Mouse (Mus musculus) forebrain, embryonic 12.5 days (tissue): ENCODE data around the gene Pum1. TPM values are rescaled to one million over a fixed set of nuclear protein-coding genes. Genes with fewer than 3 reads are reported as not detected.
A peak's percentile ranks its signal among the peaks of the same experiment; 100 is the strongest.

Experiments used
- ATAC-seq: fragments of 200-750 bp; cut with Nextera tagmentation; 2 replicates; pipeline ENCODE4 v1.8.0; 2017; ENCODE audit warnings: moderate TSS enrichment; ENCODE audit not compliant: low FRiP score
- H3K27ac ChIP-seq: fragments of 300-500 bp; sonication (generic); 2 replicates; pipeline ENCODE4 v1.5.1; 2016; ENCODE audit warnings: mild to moderate bottlenecking
- H3K27me3 ChIP-seq: fragments of 300-500 bp; sonication (generic); 2 replicates; pipeline ENCODE4 v1.6.1; 2016; ENCODE audit warnings: mild to moderate bottlenecking
- H3K36me3 ChIP-seq: fragments of 300-500 bp; sonication (generic); replicated peaks from 2 replicates; pipeline ENCODE4 v1.6.1; 2016; ENCODE audit warnings: mild to moderate bottlenecking
- H3K4me1 ChIP-seq: fragments of 300-500 bp; sonication (generic); 2 replicates; pipeline ENCODE4 v1.6.1; 2016
- H3K4me2 ChIP-seq: fragments of 300-500 bp; sonication (generic); 2 replicates; pipeline ENCODE4 v1.6.1; 2016; ENCODE audit warnings: mild to moderate bottlenecking, moderate library complexity
- H3K4me3 ChIP-seq: fragments of 300-500 bp; sonication (generic); replicated peaks from 2 replicates; pipeline ENCODE4 v1.5.1; 2016; ENCODE audit warnings: mild to moderate bottlenecking
- H3K9ac ChIP-seq: fragments of 300-500 bp; sonication (generic); 2 replicates; pipeline ENCODE4 v1.6.1; 2016; ENCODE audit warnings: mild to moderate bottlenecking
- H3K9me3 ChIP-seq: fragments of 300-500 bp; sonication (generic); 2 replicates; pipeline ENCODE4 v1.6.1; 2016
- WGBS: fragments of 180-500 bp; shearing (Covaris S2); methylation state at CpG from one replicate; pipeline ENCODE4 v1.1.7; 2016; 5-methylcytosine and 5-hydroxymethylcytosine counted together
- polyA plus RNA-seq: library from polyadenylated mRNA; unstranded; fragments of >200 nt; fragmentation: Nextera tagmentation; extraction: Ambion mirVana; gene quantifications from 2 replicates; pipeline ENCODE4 v1.2.1, GENCODE M21; 2016

Gene Pum1
- polyA plus RNA-seq, 1 experiment from 2014 or later = 134 TPM

DNA sequence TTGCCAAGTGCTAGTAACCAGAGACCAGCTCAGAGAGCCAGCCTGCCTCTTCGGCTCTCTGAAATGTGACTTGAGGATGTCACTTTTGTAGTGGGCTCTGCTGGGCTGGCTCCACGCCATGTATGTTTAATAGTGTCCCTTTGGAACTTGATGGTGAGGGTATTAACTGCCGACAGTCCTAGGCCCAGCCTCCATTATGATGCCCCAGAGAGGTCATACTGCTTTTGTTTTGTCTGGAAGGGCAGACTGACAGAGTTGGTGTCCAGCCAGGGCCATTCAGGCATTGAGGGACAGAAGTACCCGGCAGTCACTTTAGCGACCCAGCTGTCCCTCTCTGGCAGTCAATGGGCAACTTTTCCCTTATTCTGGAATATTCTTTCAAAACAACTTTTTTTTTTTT is 146.7 kb downstream of the Pum1 start:
- Histone ChIP-seq H3K4me1 (peaks cover 68% of the 10 kb centered on the region), H3K36me3 (no peaks in the 10 kb centered on the region), H3K9ac (0 out of 2 replicates have a peak overlapping the region, but pooled peaks have one; percentile 4), H3K4me2 (no peak overlapping the region), H3K27me3 (peaks cover 14% of the 10 kb centered on the region; the same call in 1 of the 2 replicates), H3K4me3 (no peak overlapping the region), H3K27ac (no peak overlapping the region), H3K9me3 (no peaks in the 10 kb centered on the region)
- 54% methylated on average over 5 of the region's 5 CpGs for WGBS
- ATAC-seq = no peak

DNA sequence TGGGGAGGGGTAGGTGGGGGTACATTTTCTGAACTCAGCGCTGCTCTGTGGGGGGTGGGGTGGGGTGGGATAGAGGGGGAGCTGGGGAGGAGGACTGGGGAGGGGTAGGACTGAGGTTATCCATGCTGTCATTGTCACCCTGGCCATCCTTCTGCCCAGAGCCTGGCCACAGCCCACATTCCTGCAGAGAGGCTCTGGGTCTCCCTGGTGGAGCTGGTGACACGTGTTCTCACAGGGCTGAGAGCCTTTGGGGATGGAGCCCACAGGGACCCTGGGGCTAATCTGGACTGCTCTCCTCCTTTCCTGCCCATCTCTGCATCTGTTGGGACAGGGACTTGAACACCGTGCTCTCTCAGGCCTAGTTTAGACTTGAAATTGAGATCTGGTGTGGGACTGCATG is 147.7 kb downstream of the Pum1 start:
- Histone ChIP-seq H3K9me3 (no peaks in the 10 kb centered on the region), H3K36me3 (no peaks in the 10 kb centered on the region), H3K4me3 (no peak overlapping the region), H3K4me1 (peaks cover 67% of the 10 kb centered on the region), H3K27me3 (peaks cover 14% of the 10 kb centered on the region; the same call in 1 of the 2 replicates), H3K27ac (no peak overlapping the region), H3K4me2 (no peak overlapping the region), H3K9ac (no peak overlapping the region)
- no peak for ATAC-seq
- 37% methylated on average over 3 of the region's 3 CpGs for WGBS

DNA sequence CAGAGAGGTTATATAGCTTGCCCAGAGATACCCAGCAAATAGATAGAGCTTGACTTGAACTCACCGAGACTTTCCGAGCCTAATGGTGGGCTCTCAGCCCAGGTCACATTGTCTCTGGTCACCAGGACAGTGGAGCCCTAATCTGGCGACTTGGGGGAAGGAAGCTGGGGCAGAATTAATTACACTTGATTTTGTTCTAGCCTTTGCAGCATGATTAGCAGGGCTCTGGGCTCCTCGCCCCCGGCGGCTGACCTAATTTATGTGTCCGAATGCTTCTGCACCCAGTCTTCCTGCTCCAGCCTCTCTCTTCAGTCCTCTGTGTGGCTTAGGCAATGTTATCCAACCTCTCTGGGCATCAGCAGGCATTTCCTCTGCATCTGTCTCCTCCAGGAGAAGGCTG is 148.3 kb downstream of the Pum1 start:
- H3K4me2 ChIP-seq = no peak overlapping the region
- no peak overlapping the region for H3K9ac ChIP-seq
- 39% methylated on average over 7 of the region's 7 CpGs for WGBS
- peak overlapping the region; percentile 31; the same call in 1 of the 2 replicates for H3K27ac ChIP-seq
- H3K4me3 ChIP-seq = no peak overlapping the region
- H3K9me3 ChIP-seq = no peaks in the 10 kb centered on the region
- no peaks in the 10 kb centered on the region for H3K36me3 ChIP-seq
- peaks cover 65% of the 10 kb centered on the region for H3K4me1 ChIP-seq
- ATAC-seq = no peak
- peaks cover 14% of the 10 kb centered on the region; the same call in 1 of the 2 replicates for H3K27me3 ChIP-seq

DNA sequence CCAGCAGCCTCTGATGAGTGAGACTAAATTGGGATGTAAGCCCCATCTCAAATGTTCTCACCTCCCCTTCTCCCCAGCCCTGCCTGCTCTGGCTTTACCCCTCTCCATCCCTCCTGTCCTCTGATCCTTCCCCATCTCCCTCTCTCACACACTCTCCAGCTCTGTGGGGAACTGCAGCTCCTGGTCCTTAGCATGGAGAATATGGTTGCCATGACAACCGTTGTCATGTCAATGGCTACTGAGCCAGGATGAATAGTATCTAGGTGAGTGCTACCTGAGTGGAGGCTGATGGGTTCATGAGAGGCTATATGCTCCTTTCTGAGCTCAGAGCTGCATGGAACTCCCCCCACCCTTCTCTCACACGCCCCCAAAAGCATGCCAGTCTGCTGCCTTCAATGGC is 150.8 kb downstream of the Pum1 start:
- H3K4me3 ChIP-seq = no peak overlapping the region
- ATAC-seq = peak; percentile 84
- H3K4me1 ChIP-seq = peaks cover 65% of the 10 kb centered on the region
- WGBS = 57% methylated on average over 2 of the region's 2 CpGs
- H3K27ac ChIP-seq = peak overlapping the region; percentile 81
- no peaks in the 10 kb centered on the region; the same call in 1 of the 2 replicates for H3K36me3 ChIP-seq
- peaks cover 20% of the 10 kb centered on the region; the same call in 1 of the 2 replicates for H3K27me3 ChIP-seq
- H3K9ac ChIP-seq = no peak overlapping the region
- peak overlapping the region; percentile 34 for H3K4me2 ChIP-seq
- H3K9me3 ChIP-seq = no peaks in the 10 kb centered on the region

DNA sequence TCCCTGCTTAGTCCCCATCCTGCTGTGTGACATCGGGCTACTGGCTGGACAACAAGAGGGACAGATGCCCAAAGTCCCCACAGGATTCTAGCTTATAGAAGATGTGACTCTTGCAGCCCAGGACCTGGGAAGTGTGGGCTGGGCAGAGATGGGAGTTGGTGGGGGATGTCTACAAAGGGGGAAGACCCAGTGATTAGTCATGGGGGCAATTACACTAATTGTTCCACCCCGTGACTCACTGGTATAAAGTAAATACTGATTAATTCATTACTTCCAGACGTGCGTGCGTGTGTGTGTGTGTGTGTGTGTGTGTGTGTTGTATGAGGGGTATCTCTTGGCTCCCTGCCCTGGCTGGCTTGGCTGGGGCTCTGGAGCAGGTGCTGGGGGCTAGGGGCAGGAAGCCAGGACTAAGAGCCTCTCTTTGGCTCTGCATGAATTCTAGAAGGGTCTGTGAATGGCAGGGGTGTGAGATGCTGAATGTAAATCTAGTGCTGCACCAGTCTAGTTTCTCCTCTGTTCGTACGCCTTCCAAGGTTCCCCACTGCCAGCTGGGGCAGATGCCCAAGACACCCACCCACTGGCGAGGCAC is 151.7 kb downstream of the Pum1 start:
- peaks cover 57% of the 10 kb centered on the region for H3K4me1 ChIP-seq
- H3K4me3 ChIP-seq = no peak overlapping the region
- peak overlapping the region; percentile 70 for H3K27ac ChIP-seq
- peaks cover 20% of the 10 kb centered on the region; the same call in 1 of the 2 replicates for H3K27me3 ChIP-seq
- H3K4me2 ChIP-seq = no peak overlapping the region
- peak; percentile 20; the same call in 1 of the 2 replicates for ATAC-seq
- no peaks in the 10 kb centered on the region; the same call in 1 of the 2 replicates for H3K36me3 ChIP-seq
- no peak overlapping the region for H3K9ac ChIP-seq
- 56% methylated on average over 8 of the region's 8 CpGs for WGBS
- H3K9me3 ChIP-seq = no peaks in the 10 kb centered on the region

DNA sequence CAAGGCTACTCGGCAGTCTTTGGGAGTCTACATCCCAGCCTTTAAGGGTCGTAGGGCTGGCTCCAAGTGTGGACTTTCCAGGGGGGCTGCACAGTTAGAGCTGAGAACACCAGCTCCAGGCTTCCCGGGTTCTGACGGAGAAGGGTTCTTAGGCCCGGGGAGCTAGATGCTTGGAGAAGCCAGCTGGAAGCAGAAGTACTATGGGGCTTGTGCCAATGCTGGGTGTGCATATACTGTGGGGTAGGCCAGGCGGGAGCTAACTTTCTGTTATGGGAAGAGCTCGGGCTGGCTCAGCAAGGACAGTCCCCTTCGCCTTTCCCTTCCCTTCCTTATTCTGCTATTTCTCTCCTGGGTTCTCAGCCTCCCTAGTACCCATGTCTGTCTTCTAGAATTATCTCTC is 152.7 kb downstream of the Pum1 start:
- no peak for ATAC-seq
- Histone ChIP-seq H3K27ac (no peak overlapping the region), H3K4me1 (peaks cover 49% of the 10 kb centered on the region)

DNA sequence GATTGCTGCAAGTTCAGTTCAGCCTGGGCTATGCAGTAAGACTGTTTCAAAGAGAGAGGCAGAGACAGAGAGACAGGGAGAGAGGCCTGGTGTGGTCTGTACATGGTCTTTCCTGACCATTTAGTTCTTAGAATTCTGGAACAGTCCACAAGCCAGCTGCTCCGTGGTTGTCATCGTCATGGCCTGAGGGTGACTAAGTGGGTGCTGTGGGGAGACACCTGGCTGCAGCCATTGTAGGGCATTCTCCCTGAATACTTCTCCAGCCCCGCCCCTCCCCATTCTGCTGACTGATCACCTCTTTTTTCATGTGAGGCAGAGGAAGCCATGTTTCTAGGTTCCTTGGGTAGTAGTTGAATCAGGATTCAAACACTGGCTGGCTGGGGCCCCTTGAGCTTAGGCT is 156.7 kb downstream of the Pum1 start:
- no peak overlapping the region for H3K4me2 ChIP-seq
- peaks cover 28% of the 10 kb centered on the region for H3K36me3 ChIP-seq
- no peak overlapping the region for H3K4me3 ChIP-seq
- peaks cover 6% of the 10 kb centered on the region; the same call in 1 of the 2 replicates for H3K27me3 ChIP-seq
- H3K4me1 ChIP-seq = peaks cover 11% of the 10 kb centered on the region
- no peak overlapping the region for H3K9ac ChIP-seq
- 87% methylated on average over 3 of the region's 3 CpGs for WGBS
- no peak for ATAC-seq
- no peak overlapping the region for H3K27ac ChIP-seq
- H3K9me3 ChIP-seq = no peaks in the 10 kb centered on the region

More for the DNA sequence above, 152.7 kb downstream of the Pum1 start:
- H3K27me3 ChIP-seq = peaks cover 18% of the 10 kb centered on the region; the same call in 1 of the 2 replicates
- H3K9me3 ChIP-seq = no peaks in the 10 kb centered on the region
- no peak overlapping the region for H3K4me3 ChIP-seq
- no peak overlapping the region for H3K9ac ChIP-seq
- 87% methylated on average over 8 of the region's 8 CpGs for WGBS
- H3K4me2 ChIP-seq = no peak overlapping the region
- H3K36me3 ChIP-seq = no peaks in the 10 kb centered on the region; the same call in 1 of the 2 replicates

DNA sequence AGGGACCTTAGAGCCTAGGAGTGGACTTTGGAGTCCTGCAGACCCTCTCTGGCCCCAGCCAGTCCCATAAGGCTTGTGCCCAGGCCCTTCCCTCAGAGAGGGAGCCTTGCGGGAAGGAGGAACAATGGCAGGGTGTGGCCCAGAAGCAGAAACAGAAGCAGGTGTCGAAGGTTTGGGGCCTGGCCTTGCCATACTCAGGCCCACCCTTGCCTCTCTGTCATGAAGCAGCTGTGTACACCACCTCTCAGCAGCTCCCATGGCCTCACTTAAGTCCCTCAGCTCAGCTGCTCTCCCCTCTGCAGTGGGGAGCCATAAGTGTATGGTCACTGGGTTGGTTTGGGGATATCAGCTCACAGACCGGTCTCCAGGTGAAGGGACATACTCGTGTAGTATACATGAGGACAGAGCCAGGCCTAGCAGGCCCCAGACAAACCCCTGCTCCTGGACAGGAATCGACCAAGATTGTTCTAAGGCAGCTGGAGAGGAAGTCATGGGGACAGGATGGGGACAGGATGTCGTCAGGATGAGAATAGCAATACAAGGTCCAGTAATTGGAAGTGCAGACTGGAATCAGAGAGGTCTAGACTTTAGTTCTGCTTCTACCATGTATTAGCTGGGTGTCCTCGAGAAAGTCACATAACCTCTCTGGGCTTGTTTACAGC is 157.6 kb downstream of the Pum1 start:
- Histone ChIP-seq H3K4me2 (no peak overlapping the region), H3K4me3 (no peak overlapping the region), H3K4me1 (0 out of 2 replicates have a peak, but pooled peaks cover 2% of the 10 kb centered on the region), H3K36me3 (peaks cover 28% of the 10 kb centered on the region), H3K27ac (no peak overlapping the region), H3K27me3 (peaks cover 6% of the 10 kb centered on the region; the same call in 1 of the 2 replicates), H3K9ac (no peak overlapping the region), H3K9me3 (no peaks in the 10 kb centered on the region)
- WGBS = 85% methylated on average over 7 of the region's 7 CpGs
- ATAC-seq = no peak

DNA sequence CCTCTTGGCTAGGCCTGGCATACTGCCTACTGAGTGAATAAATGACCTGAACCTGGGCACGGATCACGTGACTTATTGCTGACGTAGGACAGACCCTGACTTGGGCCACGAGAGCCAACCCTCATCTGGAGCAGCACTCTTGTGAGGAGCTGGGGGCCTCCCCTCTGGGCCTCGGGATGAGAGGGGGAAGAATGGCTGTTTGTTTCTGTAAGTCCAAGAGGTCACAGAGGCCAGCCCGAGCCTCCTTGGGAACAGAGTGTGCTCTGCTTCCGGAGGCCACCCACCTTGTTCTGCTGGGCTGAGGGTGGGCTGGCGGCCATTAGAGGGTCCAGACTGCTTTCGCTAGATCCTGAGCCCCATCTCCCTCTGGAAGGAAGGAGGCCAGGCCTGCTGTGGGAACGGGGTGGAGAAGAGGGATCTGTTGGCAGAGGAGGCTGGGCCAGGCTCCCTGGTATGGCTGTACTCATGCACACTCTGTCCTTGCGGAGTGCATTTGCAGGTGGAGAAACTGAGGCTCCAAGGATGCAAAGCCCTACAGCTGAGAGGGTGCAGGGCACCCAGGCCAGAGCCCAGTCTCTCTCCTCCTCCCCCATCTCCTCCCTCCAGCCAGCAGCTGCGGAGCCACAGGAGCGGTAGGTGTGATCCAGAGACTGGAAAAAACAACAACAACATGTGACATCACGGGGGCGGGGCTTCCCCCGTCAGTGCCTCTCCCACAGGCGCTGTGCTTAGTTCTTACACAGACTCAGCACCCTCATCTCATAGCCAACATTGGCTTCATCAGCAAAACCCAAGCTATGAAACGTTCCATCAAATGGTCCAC is 165.9 kb downstream of the Pum1 start:
- H3K27me3 ChIP-seq = peaks cover 39% of the 10 kb centered on the region
- H3K36me3 ChIP-seq = peaks cover 4% of the 10 kb centered on the region; the same call in 1 of the 2 replicates
- peak; percentile 56 for ATAC-seq
- no peak overlapping the region for H3K4me3 ChIP-seq
- H3K4me2 ChIP-seq = peak overlapping the region; percentile 31
- H3K4me1 ChIP-seq = peaks cover 16% of the 10 kb centered on the region
- H3K9me3 ChIP-seq = no peaks in the 10 kb centered on the region
- H3K27ac ChIP-seq = peak overlapping the region; percentile 54
- H3K9ac ChIP-seq = no peak overlapping the region
- WGBS = 10% methylated on average over 18 of the region's 18 CpGs

Other genes starting within 250 kb of the Pum1 start
- gene Nkain1, start 89.1 kb upstream of the Pum1 start, polyA plus RNA-seq = 7.0 and 11.0 TPM in 2 replicates
- 37.4 and 44.3 TPM in 2 replicates for gene Sdc3, start 129.2 kb downstream of the Pum1 start, polyA plus RNA-seq
- 16.8 and 17.0 TPM in 2 replicates for gene Laptm5, start 249.8 kb downstream of the Pum1 start, polyA plus RNA-seq